Mouse (Mus musculus) cerebellum, adult 11-12 months (tissue): ENCODE data around the gene Tekt1.

Experiments
- DNase-seq: peaks from one replicate; pipeline ENCODE4 v3.0.0; 2022

Tekt1 gene

GRCm38 (mm10) chr11:72339716-72340115 is 22.5 kb downstream of the Tekt1 start:
- no peak for DNase-seq

DNA sequence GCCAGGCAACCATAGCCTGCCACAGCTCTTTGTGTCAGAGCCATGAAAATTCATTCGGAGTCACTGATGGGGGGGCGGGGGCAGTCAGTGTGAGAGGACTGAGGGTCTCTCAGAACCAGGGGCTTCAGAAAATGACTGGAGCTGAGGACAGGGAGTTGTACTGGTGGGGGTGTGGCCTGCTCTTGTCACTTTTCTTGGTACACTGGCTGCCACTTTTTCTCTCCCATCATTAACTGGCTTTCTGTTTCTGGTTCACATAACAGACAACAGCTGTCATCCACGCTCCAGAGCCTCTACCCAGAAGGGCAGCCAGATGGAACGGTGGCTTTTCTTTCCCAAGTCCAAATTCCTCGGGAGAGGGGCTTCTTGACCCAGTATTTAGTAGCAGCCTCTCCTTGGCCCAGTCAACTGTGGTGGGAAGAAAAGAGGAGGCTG is 23.8 kb downstream of the Tekt1 start:
- no peak for DNase-seq

- DNase-seq: no peak
Measured at GRCm38 (mm10) chr11:72336726-72337125, 25.5 kb downstream of the Tekt1 start.

- DNase-seq: no peak
Measured at GRCm38 (mm10) chr11:72334653-72335052, 27.6 kb downstream of the Tekt1 start.

- no peak for DNase-seq
Measured at GRCm38 (mm10) chr11:72332951-72333667, 29.1 kb downstream of the Tekt1 start.

GRCm38 (mm10) chr11:72325701-72326100 is 36.5 kb downstream of the Tekt1 start:
- no peak for DNase-seq

DNA sequence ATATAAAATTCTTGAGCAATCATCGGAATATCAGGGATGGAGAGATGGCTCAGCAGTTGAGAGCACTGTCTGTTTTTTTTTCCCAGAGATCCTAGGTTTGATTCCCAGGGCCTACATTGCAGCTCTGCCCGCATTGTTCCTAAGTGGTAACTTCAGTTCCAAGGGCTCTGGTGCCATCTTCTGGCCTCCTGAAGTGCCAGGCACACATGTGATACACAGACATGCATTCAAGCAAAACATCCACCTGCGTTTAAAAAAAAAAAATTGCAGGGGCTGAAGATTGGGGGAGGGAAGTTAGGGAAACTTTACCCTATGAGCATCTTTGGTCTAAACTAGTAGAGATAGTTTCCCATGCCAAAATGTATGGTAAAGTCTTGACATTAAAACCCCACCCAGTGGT is 37.8 kb downstream of the Tekt1 start:
- no peak for DNase-seq

DNA sequence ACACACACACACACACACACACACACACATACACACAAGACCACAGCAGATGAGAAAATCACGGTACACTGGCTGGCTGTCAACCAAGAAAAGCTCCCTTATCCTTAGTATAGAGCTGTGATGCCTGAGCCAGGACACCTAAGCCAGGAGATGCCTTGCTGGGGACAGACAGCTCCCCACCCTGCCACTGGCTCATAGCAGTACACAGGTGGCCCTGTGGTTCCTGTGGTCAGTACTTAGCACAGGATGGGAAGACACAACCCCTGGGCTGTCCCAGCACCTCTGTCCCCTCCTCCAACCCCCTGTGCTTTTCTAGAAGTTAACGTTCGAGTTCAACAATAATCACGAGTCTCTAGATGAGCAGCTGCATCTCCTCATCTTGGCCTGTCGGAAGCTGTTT is 44.2 kb downstream of the Tekt1 start:
- no peak for DNase-seq

DNA sequence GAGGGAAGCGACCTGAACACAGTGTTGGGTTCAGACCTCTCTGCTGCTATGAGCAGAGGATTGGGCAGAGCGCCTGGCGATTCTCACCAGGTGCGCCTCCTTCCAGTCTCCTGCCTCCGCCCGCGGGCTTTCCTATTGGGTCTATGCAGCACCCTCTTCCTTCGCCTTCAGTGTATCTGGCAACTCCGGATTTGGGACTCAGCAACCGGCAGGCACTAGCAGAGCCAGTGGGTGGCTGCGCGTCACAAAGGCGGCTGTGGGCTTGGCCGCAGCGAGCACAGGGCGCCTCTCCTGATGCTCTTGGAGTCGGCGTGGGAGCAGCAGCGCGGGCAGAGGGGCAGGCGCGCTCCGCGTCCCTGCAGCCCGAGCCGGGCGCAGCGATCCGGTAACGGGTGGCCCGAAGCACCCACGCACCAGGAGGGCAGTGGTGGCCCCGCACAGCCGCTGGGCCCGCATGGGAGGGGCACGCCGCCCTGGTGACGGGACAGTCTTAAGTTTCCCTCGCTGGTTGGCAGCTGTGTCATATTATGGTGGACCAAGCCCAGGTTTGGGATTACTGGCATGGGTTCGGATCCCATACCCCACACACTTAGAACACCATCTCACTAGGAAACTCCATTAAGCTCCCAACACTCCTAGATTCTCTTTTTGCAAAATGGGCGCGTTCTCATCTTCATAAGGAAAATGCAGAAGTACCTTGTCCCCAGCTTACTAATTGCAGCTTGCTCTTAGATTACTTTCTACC is 47.9 kb downstream of the Tekt1 start, which contains the start of gene Fbxo39:
TSS of gene Fbxo39 (plus strand) at position 294 of the 745 bp plus-strand sequence.
- no peak for DNase-seq

- no peak for DNase-seq
Measured at GRCm38 (mm10) chr11:72311355-72312001, 50.8 kb downstream of the Tekt1 start.

GRCm38 (mm10) chr11:72310491-72310890 is 51.8 kb downstream of the Tekt1 start:
- DNase-seq: no peak

DNA sequence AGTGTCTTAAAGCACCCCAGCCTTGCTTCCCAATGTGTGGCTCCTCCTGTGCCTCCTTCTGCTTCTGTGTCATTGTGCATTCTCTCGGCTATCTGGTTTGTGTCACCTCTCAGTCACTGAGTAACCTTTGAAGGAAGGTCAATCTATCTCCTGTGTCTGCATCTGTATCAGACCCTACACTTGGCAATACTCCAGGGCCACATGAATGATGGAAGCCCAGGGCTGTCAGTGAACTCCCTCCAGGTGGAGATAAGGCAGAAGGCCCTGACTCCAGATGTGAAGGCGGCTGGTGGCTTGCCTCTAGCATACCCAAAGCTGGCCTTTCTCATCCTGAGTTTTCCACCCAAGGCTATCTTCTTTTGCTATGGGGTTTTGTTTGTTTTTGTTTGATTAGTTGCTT is 53.3 kb downstream of the Tekt1 start:
- no peak for DNase-seq

DNA sequence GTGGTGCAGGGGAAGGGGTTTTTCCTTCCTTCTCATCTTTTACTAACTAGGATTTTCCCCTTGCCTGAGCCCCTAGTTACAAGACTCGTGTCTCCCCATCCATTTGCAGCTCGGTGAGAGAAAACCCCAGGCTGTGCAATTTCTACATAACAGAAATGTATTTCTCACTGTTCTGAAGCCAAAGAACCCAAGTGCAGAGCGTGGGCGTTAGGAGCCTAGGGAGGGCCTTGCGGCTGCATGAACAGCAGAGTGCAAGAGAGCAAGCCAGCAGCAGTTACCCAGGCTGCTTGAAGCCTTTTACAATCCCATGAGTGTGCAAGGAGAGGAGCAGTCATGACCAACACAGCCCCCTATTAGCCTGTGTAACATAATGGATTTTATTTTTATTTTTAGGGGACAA is 54.8 kb downstream of the Tekt1 start:
- DNase-seq: no peak

- DNase-seq: peak; percentile 80
Measured at GRCm38 (mm10) chr11:72302230-72302629, 60.0 kb downstream of the Tekt1 start.

GRCm38 (mm10) chr11:72301334-72301733 is 60.9 kb downstream of the Tekt1 start, which contains the start of gene Xaf1:
TSS of gene Xaf1 (plus strand) at chr11:72301629.
- DNase-seq: no peak
